Mouse (Mus musculus): ENCODE results near the gene Dnaja2.

- TF ChIP-seq CTCF (IDR thresholded peaks at IDR 0.05; ENCODE audit: low read depth, low read length), result no peak
- no peak for TF ChIP-seq POLR2A (IDR thresholded peaks at IDR 0.05; ENCODE audit: borderline replicate concordance, low read depth, low read length)
Observed at GRCm38 (mm10) chr8:85533434-85533833, 21.7 kb downstream of the Dnaja2 start.
